Mouse (Mus musculus): ENCODE results near the gene Fbrs. TPM values are rescaled to one million over a fixed set of nuclear protein-coding genes. Genes with fewer than 3 reads are reported as not detected.
A peak's percentile ranks its signal among the peaks of the same experiment; 100 is the strongest.
"Not testable (repeated sequence)": the region's sequence is repeated elsewhere in the genome, so short reads cannot be mapped to it uniquely, and the experiment has no call there.

Gene Fbrs
- total RNA-seq, 4 experiments from 2014 or later: 56.2 to 72.2 (median 65.5) TPM

GRCm38 (mm10) chr7:127475186-127475740 is 3.7 kb upstream of the Fbrs start:
- DNase-seq (ENCODE audit: low spot score in 2 of 2): no peak

DNA sequence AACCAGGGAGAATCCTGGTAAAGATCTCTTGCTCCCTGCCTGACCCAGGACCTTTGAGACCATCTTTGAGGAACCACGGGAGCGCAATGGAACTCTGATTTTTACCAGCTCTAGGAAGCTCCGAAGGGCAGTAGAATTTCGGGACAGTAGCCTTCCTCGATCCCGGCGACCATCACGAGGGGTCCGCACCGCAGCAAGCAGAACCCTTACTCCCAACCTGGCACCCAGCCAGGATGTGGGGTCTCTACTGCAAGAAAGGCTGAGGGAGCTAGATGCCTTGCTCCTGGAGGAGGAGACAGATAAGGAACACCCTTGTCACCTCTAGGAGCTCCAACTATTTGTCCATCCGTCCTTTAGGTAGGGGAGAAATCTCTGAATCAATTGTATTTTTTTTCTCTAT is 2.7 kb upstream of the Fbrs start:
- DNase-seq (ENCODE audit: low spot score in 2 of 2): no peak

DNA sequence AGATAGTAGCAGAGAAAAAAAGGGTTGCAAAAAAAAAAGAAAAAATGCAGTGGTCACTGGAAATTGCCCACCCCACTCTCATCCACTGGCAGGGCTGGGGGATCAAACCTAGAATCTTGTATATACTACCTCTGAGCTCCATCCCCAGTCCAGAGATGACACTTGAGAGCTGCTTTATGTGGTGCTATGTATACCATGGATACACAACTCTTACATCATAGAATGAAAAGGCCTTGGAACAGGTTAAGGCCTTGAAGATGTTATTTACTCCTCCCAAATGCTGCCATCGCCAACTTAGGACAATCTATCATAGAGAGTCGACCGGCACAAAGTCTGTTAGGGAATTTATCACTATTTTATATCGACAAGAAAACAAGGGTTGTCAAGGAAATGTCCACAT is 2.1 kb upstream of the Fbrs start:
- no peak for DNase-seq (ENCODE audit: low spot score in 2 of 2)

DNA sequence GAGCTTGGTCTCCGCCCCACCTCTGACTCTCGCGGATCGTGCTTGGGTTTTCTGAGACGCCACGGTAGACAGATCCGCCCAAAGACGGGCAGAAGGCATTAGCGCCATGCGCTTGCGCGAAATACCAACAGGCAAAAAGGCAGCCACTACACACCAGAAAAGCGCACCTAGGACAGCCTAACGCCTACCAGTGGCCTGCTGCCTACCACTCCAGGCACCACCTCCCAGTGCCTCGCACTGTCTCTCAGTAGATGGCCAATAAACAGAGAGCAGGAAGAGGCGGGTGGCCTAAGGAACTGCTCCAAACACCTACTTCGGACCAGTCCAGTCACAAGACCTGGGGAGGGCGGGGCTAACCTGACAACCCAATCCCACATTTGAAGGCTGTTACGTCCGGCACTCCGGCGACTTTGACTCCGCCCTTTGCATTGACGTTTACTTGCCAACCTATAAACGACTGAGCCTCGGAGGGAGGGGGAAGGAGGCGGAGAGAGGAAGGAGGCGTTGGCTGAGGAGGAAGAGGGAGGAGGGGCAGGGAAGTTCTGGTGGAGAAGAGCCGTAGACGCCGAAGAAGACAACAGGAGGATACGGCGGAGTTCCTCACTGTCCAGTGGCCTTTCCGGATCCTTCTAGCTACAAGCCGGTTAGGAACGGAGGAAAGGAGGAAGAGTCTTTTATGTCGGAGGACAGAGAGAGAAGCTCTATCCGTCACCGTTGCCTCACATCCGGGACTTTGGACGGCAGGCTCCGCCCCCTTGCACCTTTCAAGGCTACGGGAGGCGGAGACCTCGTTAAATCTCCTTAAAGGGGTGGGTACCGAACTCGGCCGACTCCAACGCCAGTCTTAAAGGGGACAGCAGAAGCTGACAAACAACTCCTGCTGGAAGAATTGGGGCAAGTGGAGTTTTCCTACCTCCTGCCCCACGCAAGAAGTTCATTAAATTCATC is 1.0 kb upstream of the Fbrs start:
- DNase-seq (ENCODE audit: low spot score in 2 of 2): peak; percentile 99 to 100

GRCm38 (mm10) chr7:127479318-127480225 is 573 bp downstream of the Fbrs start:
- no peak for DNase-seq (ENCODE audit: low spot score in 2 of 2)

DNA sequence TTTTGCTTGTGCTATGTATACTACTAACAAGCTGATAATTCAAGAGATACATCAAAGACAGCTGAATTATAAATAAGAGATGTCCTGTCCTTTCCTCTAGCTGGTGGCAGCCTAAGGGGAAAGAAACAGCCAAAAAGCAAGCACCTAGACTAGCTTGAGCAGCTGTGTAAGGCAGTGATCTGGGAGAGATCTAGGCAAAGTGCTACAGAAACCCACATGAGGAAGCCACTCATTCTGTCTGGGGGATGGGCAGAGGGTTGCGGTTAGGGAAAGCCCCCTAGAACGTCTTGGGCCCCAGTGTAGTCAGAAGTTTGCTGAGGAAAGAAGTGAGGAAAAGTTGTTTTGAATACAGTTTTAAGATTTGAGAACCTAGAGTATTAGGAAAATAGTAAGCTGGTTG is 1.3 kb downstream of the Fbrs start:
- no peak for DNase-seq (ENCODE audit: low spot score in 2 of 2)

- no peak for DNase-seq (ENCODE audit: low spot score in 2 of 2)
Measured at GRCm38 (mm10) chr7:127485416-127485815, 6.4 kb downstream of the Fbrs start.

- not testable (repeated sequence) for DNase-seq (ENCODE audit: low spot score in 2 of 2)
Measured at GRCm38 (mm10) chr7:127488364-127488763, 9.4 kb downstream of the Fbrs start.

GRCm38 (mm10) chr7:127489982-127490381 is 11.0 kb downstream of the Fbrs start:
- no peak for DNase-seq (ENCODE audit: low spot score in 2 of 2)

- DNase-seq (ENCODE audit: low spot score in 2 of 2): no peak
Measured at GRCm38 (mm10) chr7:127491846-127492245, 12.8 kb downstream of the Fbrs start.

DNA sequence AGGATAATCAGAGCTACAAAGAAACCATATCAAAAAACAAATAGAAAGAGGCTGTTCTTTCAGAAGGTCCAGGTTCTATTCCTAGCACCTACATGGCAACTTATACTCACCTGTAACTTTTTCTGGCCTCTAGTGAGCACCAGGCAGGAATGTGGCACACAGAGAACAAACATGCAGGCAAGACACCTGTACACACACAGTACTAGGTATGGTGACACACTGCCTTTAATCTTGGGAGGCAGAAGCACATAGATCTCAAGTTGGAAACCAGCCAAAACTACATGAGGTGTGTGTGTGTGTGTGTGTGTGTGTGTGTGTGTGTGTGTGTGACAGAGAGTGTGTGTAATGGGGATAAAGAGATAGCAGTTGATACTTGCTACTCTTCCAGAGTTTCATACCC is 15.6 kb downstream of the Fbrs start:
- DNase-seq (ENCODE audit: low spot score in 2 of 2): no peak

GRCm38 (mm10) chr7:127497382-127497781 is 18.4 kb downstream of the Fbrs start:
- DNase-seq (ENCODE audit: low spot score in 2 of 2): no peak

DNA sequence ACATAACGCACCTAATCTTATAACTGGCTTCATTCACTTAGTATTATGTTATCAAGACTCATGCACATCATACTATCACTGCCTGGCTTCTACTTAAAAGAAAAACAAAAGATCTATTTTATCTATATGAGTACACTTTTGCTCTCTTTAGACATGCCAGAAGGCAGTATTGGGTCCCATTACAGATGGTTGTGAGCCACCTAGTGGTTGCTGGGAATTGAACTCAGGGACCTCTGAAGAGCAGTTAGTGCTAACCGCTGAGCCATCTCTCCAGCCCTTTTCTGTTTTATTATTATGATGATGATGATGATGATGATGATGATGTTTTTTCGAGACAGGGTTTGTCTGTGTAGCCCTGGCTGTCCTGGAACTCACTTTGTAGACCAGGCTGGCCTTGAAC is 19.4 kb downstream of the Fbrs start:
- DNase-seq (ENCODE audit: low spot score in 2 of 2): no peak

GRCm38 (mm10) chr7:127508291-127508690 is 29.3 kb downstream of the Fbrs start:
- no peak for DNase-seq (ENCODE audit: low spot score in 2 of 2)

DNA sequence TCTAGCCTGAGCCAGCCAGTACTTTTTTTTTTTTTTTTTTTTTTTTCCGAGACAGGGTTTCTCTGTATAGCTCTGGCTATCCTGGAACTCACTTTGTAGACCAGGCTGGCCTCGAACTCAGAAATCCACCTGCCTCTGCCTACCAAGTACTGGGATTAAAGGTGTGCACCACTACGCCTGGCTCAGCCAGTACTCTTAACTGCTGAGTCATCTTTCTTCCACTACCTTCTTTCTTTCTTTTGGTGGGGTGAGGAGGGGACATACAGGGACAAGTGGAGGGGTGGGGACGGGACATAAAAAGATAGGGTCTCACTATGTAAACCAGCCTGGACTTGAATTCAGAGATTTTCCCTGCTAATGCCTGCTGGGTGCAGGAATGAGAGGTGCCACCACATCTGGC is 30.8 kb downstream of the Fbrs start:
- not testable (repeated sequence) for DNase-seq (ENCODE audit: low spot score in 2 of 2)

DNA sequence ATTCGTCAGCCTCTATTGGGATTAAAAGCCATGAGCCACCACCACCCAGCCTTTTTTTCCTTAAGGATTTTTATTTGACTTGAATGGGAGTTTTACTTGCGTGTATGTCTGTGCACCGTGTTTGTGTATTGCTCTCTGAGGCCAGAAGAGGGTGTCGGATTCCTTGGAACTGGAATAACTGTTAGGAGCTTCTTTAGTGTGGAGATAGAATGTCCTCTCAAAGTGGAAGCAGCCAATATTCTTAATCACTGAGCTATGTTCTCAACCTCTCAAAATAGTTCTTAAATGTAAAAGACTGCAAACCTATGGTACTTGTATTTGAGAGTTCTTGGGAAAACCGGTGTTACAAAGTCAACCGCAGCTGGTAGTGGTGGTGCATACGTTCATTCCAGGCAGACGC is 32.2 kb downstream of the Fbrs start:
- DNase-seq (ENCODE audit: low spot score in 2 of 2): no peak

- DNase-seq (ENCODE audit: low spot score in 2 of 2): peak; percentile 96
Measured at GRCm38 (mm10) chr7:127511808-127512230, 32.8 kb downstream of the Fbrs start, which contains the start of gene Srcap. TSS of gene Srcap (plus strand) at chr7:127511983.

DNA sequence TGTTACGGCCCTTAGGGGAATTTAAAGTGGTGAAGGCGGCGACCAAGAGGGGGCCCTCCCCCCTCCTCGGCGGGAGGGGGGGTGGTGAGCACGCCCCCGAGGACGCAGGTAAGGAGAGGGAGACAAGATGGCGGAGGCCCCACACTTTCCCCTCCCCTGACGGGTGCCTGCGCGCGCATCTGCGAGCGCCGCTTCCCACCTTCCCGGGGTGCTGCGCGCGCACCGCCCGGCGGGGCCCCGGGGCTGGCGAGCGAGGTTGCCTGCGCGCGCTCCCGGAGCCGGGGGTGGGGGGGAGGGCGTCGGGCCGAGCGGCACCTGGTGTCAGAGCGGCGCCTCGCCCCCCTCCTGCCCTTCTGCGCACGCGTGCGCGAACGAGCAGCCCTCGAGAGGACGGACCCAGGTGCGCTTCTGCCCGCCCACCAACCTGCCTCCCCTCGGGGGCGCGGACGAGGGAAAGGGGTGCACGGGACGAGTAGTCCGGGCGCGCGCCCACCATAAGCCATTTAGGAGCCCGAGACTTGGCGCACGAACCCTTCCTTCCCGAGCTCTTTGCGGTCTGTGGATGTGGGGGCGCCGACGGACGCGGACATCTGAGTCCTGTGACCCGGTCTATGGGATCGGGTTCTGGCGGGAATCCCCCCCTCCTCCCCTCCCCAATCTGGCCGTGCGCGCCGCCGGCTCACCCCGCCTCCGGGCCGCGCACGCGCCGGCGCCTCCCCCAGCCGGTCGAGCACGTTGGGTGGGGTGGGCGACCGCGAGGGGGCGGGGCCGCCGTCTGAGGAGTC is 33.4 kb downstream of the Fbrs start:
- DNase-seq (ENCODE audit: low spot score in 2 of 2): peak; percentile 82 to 84

DNA sequence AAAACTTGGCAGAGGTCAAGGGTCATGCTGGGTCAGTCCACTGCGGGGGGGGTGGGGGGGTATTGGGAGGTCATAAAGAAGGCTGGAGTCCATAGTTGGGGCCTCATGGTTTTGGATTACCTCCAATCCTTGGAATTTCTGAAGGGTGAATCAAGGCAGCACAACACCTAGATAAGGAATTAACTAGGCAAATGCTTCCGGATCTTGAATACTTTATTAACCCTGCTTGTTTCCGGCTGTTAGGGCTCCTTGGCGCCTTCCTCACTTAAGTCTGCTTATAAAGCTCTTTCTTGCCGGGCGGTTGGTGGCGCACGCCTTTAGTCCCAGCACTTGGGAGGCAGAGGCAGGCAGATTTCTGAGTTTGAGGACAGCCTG is 34.0 kb downstream of the Fbrs start:
- peak in 1 of 2 experiments; percentile 18 for DNase-seq (ENCODE audit: low spot score in 2 of 2)

GRCm38 (mm10) chr7:127513781-127514180 is 34.8 kb downstream of the Fbrs start:
- no peak for DNase-seq (ENCODE audit: low spot score in 2 of 2)

GRCm38 (mm10) chr7:127515846-127516245 is 36.8 kb downstream of the Fbrs start:
- no peak for DNase-seq (ENCODE audit: low spot score in 2 of 2)

Measured in layer of hippocampus, adult 8-10 months (tissue).